Mouse (Mus musculus): Measurements from ENCODE around the gene 4933406M09Rik. TPM values are rescaled to one million over a fixed set of nuclear protein-coding genes. Genes with fewer than 3 reads are reported as not detected.

Gene 4933406M09Rik
- polyA plus RNA-seq, 1 experiment from 2014 or later: not detected

DNA sequence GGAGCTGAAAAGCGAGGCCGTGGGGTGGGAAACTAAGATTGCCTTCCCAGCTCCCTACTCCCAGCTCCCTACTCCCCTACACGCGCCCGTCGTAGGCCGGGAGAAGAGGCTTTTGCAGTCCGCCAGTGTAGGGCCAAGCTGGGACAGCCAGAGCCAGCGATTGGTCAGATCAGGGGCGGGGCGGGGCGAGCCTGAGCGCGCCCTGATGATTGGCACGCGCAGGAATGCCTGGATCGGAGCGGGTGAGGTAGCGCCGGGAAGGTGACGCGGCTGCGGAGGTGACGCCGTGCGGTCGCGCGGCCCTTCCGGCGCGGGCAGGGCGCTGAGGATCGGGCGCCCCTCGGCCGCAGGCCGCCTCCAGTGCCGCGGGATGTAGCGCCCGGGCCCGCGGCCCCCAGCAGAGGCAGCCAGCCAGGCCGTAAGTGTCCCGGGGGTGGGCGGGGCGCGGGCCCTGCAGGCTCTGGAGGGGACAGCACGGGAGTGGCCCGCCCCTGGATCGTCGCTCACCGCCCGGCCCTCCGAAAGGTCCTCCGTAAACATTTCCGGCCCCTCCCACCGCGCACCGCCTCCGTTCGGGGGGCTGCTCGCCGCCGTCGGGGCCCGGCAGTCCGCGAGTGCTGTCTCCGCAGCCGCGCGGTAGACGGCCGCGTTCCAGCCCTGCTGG lies 29.6 kb downstream of the 4933406M09Rik start, which contains the start of gene Adipor1:
Gene Adipor1, plus strand, starts transcription at position 211 of the 664 bp plus-strand sequence.
- H3K36me3 ChIP-seq (ENCODE audit: control insufficient read depth, insufficient read depth, low read length): peaks cover 10% of the 10 kb centered on the region; the same call in 1 of the 2 replicates
- peak within 1 kb of the TSS; percentile 81 for H3K4me2 ChIP-seq (replicated peaks; ENCODE audit: low read depth, low read length)
- peak; percentile 99 for ATAC-seq (ENCODE audit: low FRiP score, low TSS enrichment)
- peak within 1 kb of the TSS; percentile 95 for H3K27ac ChIP-seq (ENCODE audit: low read depth, low read length)
- no peaks in the 10 kb centered on the region for H3K27me3 ChIP-seq (ENCODE audit: control insufficient read depth, insufficient read depth, low read length)
- peak within 1 kb of the TSS; percentile 86 for H3K4me3 ChIP-seq (ENCODE audit: low read length)
- peak within 1 kb of the TSS; percentile 94 for H3K9ac ChIP-seq (ENCODE audit: low read depth, low read length)
- under 1% methylated on average over 59 of the region's 77 CpGs for WGBS
- H3K9me3 ChIP-seq (ENCODE audit: control insufficient read depth, low read length): no peaks in the 10 kb centered on the region
- H3K4me1 ChIP-seq (ENCODE audit: control insufficient read depth, insufficient read depth, low read length): peaks cover 42% of the 10 kb centered on the region

GRCm38 (mm10) chr1:134418414-134418975 lies 32.8 kb downstream of the 4933406M09Rik start:
- no peak overlapping the region for H3K4me3 ChIP-seq (ENCODE audit: low read length)
- no peak overlapping the region for H3K9ac ChIP-seq (ENCODE audit: low read depth, low read length)
- no peak overlapping the region for H3K4me2 ChIP-seq (replicated peaks; ENCODE audit: low read depth, low read length)
- peaks cover 8% of the 10 kb centered on the region; the same call in 1 of the 2 replicates for H3K36me3 ChIP-seq (ENCODE audit: control insufficient read depth, insufficient read depth, low read length)
- peaks cover 46% of the 10 kb centered on the region for H3K4me1 ChIP-seq (ENCODE audit: control insufficient read depth, insufficient read depth, low read length)
- H3K9me3 ChIP-seq (ENCODE audit: control insufficient read depth, low read length): no peaks in the 10 kb centered on the region
- WGBS: 76% methylated on average over 2 of the region's 2 CpGs
- no peaks in the 10 kb centered on the region for H3K27me3 ChIP-seq (ENCODE audit: control insufficient read depth, insufficient read depth, low read length)
- ATAC-seq (ENCODE audit: low FRiP score, low TSS enrichment): no peak
- H3K27ac ChIP-seq (ENCODE audit: low read depth, low read length): no peak overlapping the region

DNA sequence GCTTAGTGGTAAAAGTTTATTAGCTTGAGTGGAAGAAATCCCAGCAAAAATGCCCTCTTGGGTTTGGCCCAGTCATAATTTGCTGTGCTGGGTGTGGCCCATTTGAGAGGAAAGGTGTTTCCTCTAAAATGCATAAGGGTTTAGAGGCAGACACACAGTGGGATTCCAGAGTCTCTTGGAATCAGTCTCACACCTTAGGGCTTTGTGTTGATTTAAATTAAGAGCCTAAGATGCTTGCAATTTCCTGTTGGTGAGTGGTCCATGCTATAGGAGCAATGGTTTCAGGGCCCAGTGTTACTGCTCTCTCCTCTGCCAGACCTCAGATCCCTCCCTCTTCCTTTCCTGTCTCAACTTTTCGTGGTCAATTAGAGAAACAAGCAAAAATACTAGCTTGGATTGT lies 33.4 kb downstream of the 4933406M09Rik start:
- peaks cover 44% of the 10 kb centered on the region for H3K4me1 ChIP-seq (ENCODE audit: control insufficient read depth, insufficient read depth, low read length)
- no peaks in the 10 kb centered on the region for H3K27me3 ChIP-seq (ENCODE audit: control insufficient read depth, insufficient read depth, low read length)
- H3K4me2 ChIP-seq (replicated peaks; ENCODE audit: low read depth, low read length): no peak overlapping the region
- WGBS: 65% methylated on average over 1 of the region's 1 CpGs
- H3K9me3 ChIP-seq (ENCODE audit: control insufficient read depth, low read length): no peaks in the 10 kb centered on the region
- H3K36me3 ChIP-seq (ENCODE audit: control insufficient read depth, insufficient read depth, low read length): peaks cover 15% of the 10 kb centered on the region; the same call in 1 of the 2 replicates
- no peak overlapping the region for H3K4me3 ChIP-seq (ENCODE audit: low read length)
- H3K9ac ChIP-seq (ENCODE audit: low read depth, low read length): no peak overlapping the region
- no peak overlapping the region; the same call in 1 of the 2 replicates for H3K27ac ChIP-seq (ENCODE audit: low read depth, low read length)
- ATAC-seq (ENCODE audit: low FRiP score, low TSS enrichment): no peak

- peaks cover 38% of the 10 kb centered on the region; the same call in 1 of the 2 replicates for H3K4me1 ChIP-seq (ENCODE audit: control insufficient read depth, insufficient read depth, low read length)
- ATAC-seq (ENCODE audit: low FRiP score, low TSS enrichment): no peak
- WGBS: 42% methylated on average over 5 of the region's 5 CpGs
- no peak overlapping the region for H3K4me3 ChIP-seq (ENCODE audit: low read length)
- no peaks in the 10 kb centered on the region for H3K27me3 ChIP-seq (ENCODE audit: control insufficient read depth, insufficient read depth, low read length)
- H3K9me3 ChIP-seq (ENCODE audit: control insufficient read depth, low read length): no peaks in the 10 kb centered on the region
- H3K4me2 ChIP-seq (replicated peaks; ENCODE audit: low read depth, low read length): no peak overlapping the region
- H3K27ac ChIP-seq (ENCODE audit: low read depth, low read length): no peak overlapping the region; the same call in 1 of the 2 replicates
- H3K9ac ChIP-seq (ENCODE audit: low read depth, low read length): no peak overlapping the region
- H3K36me3 ChIP-seq (ENCODE audit: control insufficient read depth, insufficient read depth, low read length): peaks cover 22% of the 10 kb centered on the region; the same call in 1 of the 2 replicates
Observed at GRCm38 (mm10) chr1:134419751-134420458, 34.2 kb downstream of the 4933406M09Rik start.

- no peak overlapping the region for H3K27ac ChIP-seq (ENCODE audit: low read depth, low read length)
- ATAC-seq (ENCODE audit: low FRiP score, low TSS enrichment): no peak
- no peaks in the 10 kb centered on the region for H3K9me3 ChIP-seq (ENCODE audit: control insufficient read depth, low read length)
- H3K36me3 ChIP-seq (ENCODE audit: control insufficient read depth, insufficient read depth, low read length): peaks cover 63% of the 10 kb centered on the region
- no peak overlapping the region for H3K9ac ChIP-seq (ENCODE audit: low read depth, low read length)
- WGBS: 73% methylated on average over 10 of the region's 10 CpGs
- H3K4me1 ChIP-seq (ENCODE audit: control insufficient read depth, insufficient read depth, low read length): peaks cover 16% of the 10 kb centered on the region; the same call in 1 of the 2 replicates
- H3K4me3 ChIP-seq (ENCODE audit: low read length): no peak overlapping the region
- H3K4me2 ChIP-seq (replicated peaks; ENCODE audit: low read depth, low read length): no peak overlapping the region
- no peaks in the 10 kb centered on the region for H3K27me3 ChIP-seq (ENCODE audit: control insufficient read depth, insufficient read depth, low read length)
Observed at GRCm38 (mm10) chr1:134423911-134424310, 38.2 kb downstream of the 4933406M09Rik start.

- H3K36me3 ChIP-seq (ENCODE audit: control insufficient read depth, insufficient read depth, low read length): peaks cover 77% of the 10 kb centered on the region
- H3K4me2 ChIP-seq (replicated peaks; ENCODE audit: low read depth, low read length): no peak overlapping the region
- H3K9me3 ChIP-seq (ENCODE audit: control insufficient read depth, low read length): no peaks in the 10 kb centered on the region
- H3K4me3 ChIP-seq (ENCODE audit: low read length): no peak overlapping the region
- no peak overlapping the region for H3K27ac ChIP-seq (ENCODE audit: low read depth, low read length)
- H3K9ac ChIP-seq (ENCODE audit: low read depth, low read length): no peak overlapping the region
- WGBS: 87% methylated on average over 5 of the region's 5 CpGs
- no peaks in the 10 kb centered on the region for H3K27me3 ChIP-seq (ENCODE audit: control insufficient read depth, insufficient read depth, low read length)
- no peaks in the 10 kb centered on the region; the same call in 1 of the 2 replicates for H3K4me1 ChIP-seq (ENCODE audit: control insufficient read depth, insufficient read depth, low read length)
- no peak for ATAC-seq (ENCODE audit: low FRiP score, low TSS enrichment)
Observed at GRCm38 (mm10) chr1:134426289-134426688, 40.5 kb downstream of the 4933406M09Rik start.

GRCm38 (mm10) chr1:134433002-134433401 lies 47.3 kb downstream of the 4933406M09Rik start:
- Histone ChIP-seq H3K9ac (ENCODE audit: low read depth, low read length) (no peak overlapping the region), H3K4me1 (ENCODE audit: control insufficient read depth, insufficient read depth, low read length) (no peaks in the 10 kb centered on the region), H3K27ac (ENCODE audit: low read depth, low read length) (no peak overlapping the region), H3K4me2 (replicated peaks; ENCODE audit: low read depth, low read length) (no peak overlapping the region), H3K27me3 (ENCODE audit: control insufficient read depth, insufficient read depth, low read length) (no peaks in the 10 kb centered on the region), H3K36me3 (ENCODE audit: control insufficient read depth, insufficient read depth, low read length) (peaks cover 41% of the 10 kb centered on the region), H3K4me3 (ENCODE audit: low read length) (no peak overlapping the region), H3K9me3 (ENCODE audit: control insufficient read depth, low read length) (no peaks in the 10 kb centered on the region)
- 80% methylated on average over 10 of the region's 10 CpGs for WGBS
- no peak for ATAC-seq (ENCODE audit: low FRiP score, low TSS enrichment)

- Histone ChIP-seq H3K4me3 (ENCODE audit: low read length) (no peak overlapping the region), H3K4me1 (ENCODE audit: control insufficient read depth, insufficient read depth, low read length) (no peaks in the 10 kb centered on the region), H3K4me2 (replicated peaks; ENCODE audit: low read depth, low read length) (no peak overlapping the region), H3K9ac (ENCODE audit: low read depth, low read length) (no peak overlapping the region), H3K27ac (ENCODE audit: low read depth, low read length) (no peak overlapping the region), H3K9me3 (ENCODE audit: control insufficient read depth, low read length) (no peaks in the 10 kb centered on the region), H3K27me3 (ENCODE audit: control insufficient read depth, insufficient read depth, low read length) (no peaks in the 10 kb centered on the region), H3K36me3 (ENCODE audit: control insufficient read depth, insufficient read depth, low read length) (peaks cover 36% of the 10 kb centered on the region)
- ATAC-seq (ENCODE audit: low FRiP score, low TSS enrichment): no peak
- 90% methylated on average over 4 of the region's 4 CpGs for WGBS
Observed at GRCm38 (mm10) chr1:134433473-134433872, 47.7 kb downstream of the 4933406M09Rik start.
